Comparison of ENCODE assay signal across 16 mouse cellular contexts in the genomic region with DNA sequence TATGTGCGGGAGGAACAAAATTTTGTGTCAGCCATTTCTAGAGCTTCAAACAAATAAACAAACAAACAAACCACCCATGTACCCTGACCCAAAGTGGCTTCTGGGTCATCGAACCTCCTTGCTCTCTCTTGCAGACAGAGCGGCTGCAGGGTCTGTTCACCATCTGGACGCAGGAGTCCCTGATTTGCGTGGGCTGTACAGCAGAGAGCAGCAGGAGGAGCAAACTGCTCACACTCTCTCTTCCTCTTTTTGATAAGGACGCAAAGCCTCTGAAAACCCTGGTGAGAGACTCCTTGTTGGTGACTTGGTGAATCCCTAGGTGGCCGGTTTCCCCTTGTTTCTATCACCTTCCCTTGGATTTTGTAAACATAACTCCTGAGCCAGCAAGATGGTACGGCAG. TPM values are rescaled to one million over a fixed set of nuclear protein-coding genes. Genes with fewer than 3 reads are reported as not detected.
DNase-seq lines count a peak whose midpoint lies in the region; ATAC-seq lines count a peak whose summit lies in the region.
"Had no signal": no experiment of that assay in that cellular context is flagged by ENCODE, and none has a peak within 500 bp of the region (broad histone marks: within the 10 kb centered on the region; RNA-seq: fewer than 3 reads in every experiment).

No protein-coding gene starts in this region.

- peak; percentile 7 to 30 for DNase-seq in spleen, postnatal 10 days (ENCODE audit: low spot score in 2 of 2)
- DNase-seq in spleen, postnatal 14 days (ENCODE audit: low spot score in 2 of 2) = no peak
- peak; percentile 25 to 32 for DNase-seq in B cell, adult 2 months
- peak; percentile 66 for DNase-seq in MEL-GATA-1-ER (ENCODE audit: extremely low read depth, low read depth)
- no peak for DNase-seq in adrenal gland, postnatal 10 days
- DNase-seq in retina, postnatal 1 day = no peak
- DNase-seq in embryonic facial prominence, embryonic 10.5 days (ENCODE audit: low spot score) = no peak
- DNase-seq: heart, adult 11 months had no signal

- WGBS in embryonic facial prominence, embryonic 10.5 days = 85% methylated on average over 8 of the region's 8 CpGs

- no peaks in the 10 kb centered on the region for H3K27me3 ChIP-seq in embryonic facial prominence, embryonic 10.5 days (replicated peaks; ENCODE audit: low read depth, poor library complexity, severe bottlenecking)
- H3K27me3 ChIP-seq: embryonic facial prominence, embryonic 15.5 days; heart, embryonic 13.5 days; hindbrain, embryonic 15.5 days had no signal

- no peaks in the 10 kb centered on the region; the same call in 1 of the 2 replicates for H3K9me3 ChIP-seq in embryonic facial prominence, embryonic 10.5 days
- H3K9me3 ChIP-seq: embryonic facial prominence, embryonic 15.5 days; hindbrain, embryonic 15.5 days had no signal

- no peaks in the 10 kb centered on the region for H3K36me3 ChIP-seq in embryonic facial prominence, embryonic 10.5 days (replicated peaks)
- H3K36me3 ChIP-seq: embryonic facial prominence, embryonic 15.5 days; forebrain, embryonic 10.5 days; heart, embryonic 13.5 days; hindbrain, embryonic 15.5 days had no signal

- H3K27ac ChIP-seq in embryonic facial prominence, embryonic 10.5 days (replicated peaks) = no peak overlapping the region
- H3K27ac ChIP-seq: embryonic facial prominence, embryonic 15.5 days; forebrain, embryonic 10.5 days; gastrocnemius, adult 2 months; heart, embryonic 13.5 days; hindbrain, embryonic 15.5 days had no signal

- no peak overlapping the region for H3K4me3 ChIP-seq in embryonic facial prominence, embryonic 10.5 days
- H3K4me3 ChIP-seq: embryonic facial prominence, embryonic 15.5 days; erythroblast, embryonic 14.5 days; forebrain, embryonic 10.5 days; gastrocnemius, adult 2 months; heart, embryonic 13.5 days; hindbrain, embryonic 15.5 days had no signal

- peak; percentile 76 for ATAC-seq in megakaryocyte progenitor cell, adult 5-6 weeks (replicated peaks; ENCODE audit: poor library complexity)
- ATAC-seq: forebrain, embryonic 14.5 days had no signal

- H3K4me1 ChIP-seq in embryonic facial prominence, embryonic 10.5 days = no peaks in the 10 kb centered on the region
- H3K4me1 ChIP-seq: embryonic facial prominence, embryonic 15.5 days; forebrain, embryonic 10.5 days; heart, embryonic 13.5 days; hindbrain, embryonic 15.5 days had no signal

RNA-seq across cellular contexts. Expression of gene Usp18, which starts 15.5 kb away (rescaled TPM):
- total RNA-seq in megakaryocyte progenitor cell, adult 5-6 weeks (2015) = 2.2 and 2.6 TPM in 2 replicates
- total RNA-seq in megakaryocyte progenitor cell, adult 5-6 weeks (2017) = 1.8 and 2.5 TPM in 2 replicates
- 1 to 10 TPM; 1.4 to 1.9 TPM for total RNA-seq in adrenal gland, postnatal 10 days (2021)
- polyA plus RNA-seq in embryonic facial prominence, embryonic 10.5 days (2016; fragmentation: Nextera tagmentation; extraction: Ambion mirVana) = 0.39 and 0.50 TPM in 2 replicates
- polyA plus RNA-seq: erythroblast, embryonic 14.5 days had no signal

RNA-seq across cellular contexts. Expression of gene Slc6a13, which starts 38.8 kb away (rescaled TPM):
- total RNA-seq in megakaryocyte progenitor cell, adult 5-6 weeks (2015) = 3.9 and 4.3 TPM in 2 replicates
- total RNA-seq in megakaryocyte progenitor cell, adult 5-6 weeks (2017) = 3.4 and 3.5 TPM in 2 replicates
- total RNA-seq in adrenal gland, postnatal 10 days (2021) = 10 to 100 TPM; 11.4 to 27.6 TPM
- polyA plus RNA-seq in embryonic facial prominence, embryonic 10.5 days (2016; fragmentation: Nextera tagmentation; extraction: Ambion mirVana) = 1.3 and 1.8 TPM in 2 replicates

RNA-seq across cellular contexts. Expression of gene Tuba8, which starts 50.7 kb away (rescaled TPM):
- 27.2 and 30.4 TPM in 2 replicates for total RNA-seq in megakaryocyte progenitor cell, adult 5-6 weeks (2015)
- total RNA-seq in megakaryocyte progenitor cell, adult 5-6 weeks (2017) = 27.2 and 29.2 TPM in 2 replicates
- total RNA-seq in adrenal gland, postnatal 10 days (2021) = 10 to 100 TPM; 11.3 to 19.1 TPM
- polyA plus RNA-seq in embryonic facial prominence, embryonic 10.5 days (2016; fragmentation: Nextera tagmentation; extraction: Ambion mirVana) = 0.41 and 0.60 TPM in 2 replicates

Comparison
In these comparisons a context has a peak if more than half of its experiments do, and no peak if none do; other contexts are left out.
1. DNase-seq: peak in spleen, postnatal 10 days (2 of 2), B cell, adult 2 months (2 of 2) and MEL-GATA-1-ER (single experiment); none in spleen, postnatal 14 days (0 of 2), adrenal gland, postnatal 10 days (single experiment), retina, postnatal 1 day (single experiment) and embryonic facial prominence, embryonic 10.5 days (single experiment).